ENCODE assay signal across 13 mouse cellular contexts in genomic region chr4:141570004-141570403, GRCm38 (mm10). TPM values are rescaled to one million over a fixed set of nuclear protein-coding genes. Genes with fewer than 3 reads are reported as not detected.
DNase-seq lines count a peak whose midpoint lies in the region; ATAC-seq lines count a peak whose summit lies in the region.
"Had no signal": no experiment of that assay in that cellular context is flagged by ENCODE, and none has a peak within 500 bp of the region (broad histone marks: within the 10 kb centered on the region; RNA-seq: fewer than 3 reads in every experiment).

No protein-coding gene starts in this region.

- H3K9me3 ChIP-seq in liver, embryonic 15.5 days (replicated peaks): no peaks in the 10 kb centered on the region
- no peaks in the 10 kb centered on the region for H3K9me3 ChIP-seq in liver, embryonic 12.5 days (replicated peaks)
- H3K9me3 ChIP-seq: forebrain, embryonic 10.5 days; hindbrain, embryonic 10.5 days; midbrain, embryonic 13.5 days had no signal

- peak; percentile 90 to 94 for DNase-seq in kidney, postnatal 25 days
- DNase-seq in T-cell, adult 2 months (ENCODE audit: low spot score): no peak
- no peak for DNase-seq in layer of hippocampus, adult 8-10 months (ENCODE audit: low spot score in 2 of 2)
- DNase-seq: cerebellum, postnatal 14 days; thymus, postnatal 14 days had no signal

- H3K27ac ChIP-seq in liver, embryonic 15.5 days (replicated peaks): 0 out of 2 replicates have a peak overlapping the region, but pooled peaks have one; percentile 0
- no peak overlapping the region for H3K27ac ChIP-seq in liver, embryonic 12.5 days
- H3K27ac ChIP-seq in brown adipose tissue, adult 24 weeks (replicated peaks; ENCODE audit: low read depth, low read length): peak overlapping the region; percentile 98
- H3K27ac ChIP-seq: forebrain, embryonic 10.5 days; hindbrain, embryonic 10.5 days; midbrain, embryonic 13.5 days had no signal

- H3K27me3 ChIP-seq in liver, embryonic 15.5 days: peaks cover 5% of the 10 kb centered on the region; the same call in 1 of the 2 replicates
- H3K27me3 ChIP-seq in liver, embryonic 12.5 days (replicated peaks): peaks cover 35% of the 10 kb centered on the region; the same call in 1 of the 2 replicates
- H3K27me3 ChIP-seq: midbrain, embryonic 13.5 days had no signal

- no peaks in the 10 kb centered on the region for H3K36me3 ChIP-seq in liver, embryonic 15.5 days (replicated peaks)
- H3K36me3 ChIP-seq in liver, embryonic 12.5 days: no peaks in the 10 kb centered on the region
- H3K36me3 ChIP-seq: forebrain, embryonic 10.5 days; hindbrain, embryonic 10.5 days; midbrain, embryonic 13.5 days had no signal

- H3K4me2 ChIP-seq in liver, embryonic 15.5 days: no peak overlapping the region
- H3K4me2 ChIP-seq in liver, embryonic 12.5 days: no peak overlapping the region
- H3K4me2 ChIP-seq: midbrain, embryonic 13.5 days had no signal

- H3K9ac ChIP-seq in liver, embryonic 15.5 days: no peak overlapping the region
- H3K9ac ChIP-seq in liver, embryonic 12.5 days: no peak overlapping the region
- H3K9ac ChIP-seq: midbrain, embryonic 13.5 days had no signal

- WGBS in liver, embryonic 15.5 days (ENCODE audit: insufficient replicate concordance): 49% methylated on average over 6 of the region's 6 CpGs
- WGBS in liver, embryonic 12.5 days (ENCODE audit: insufficient replicate concordance): 42% methylated on average over 6 of the region's 6 CpGs

- H3K4me1 ChIP-seq in liver, embryonic 15.5 days (replicated peaks): peaks cover 13% of the 10 kb centered on the region
- peaks cover 21% of the 10 kb centered on the region; the same call in 1 of the 2 replicates for H3K4me1 ChIP-seq in liver, embryonic 12.5 days
- H3K4me1 ChIP-seq in brown adipose tissue, adult 24 weeks (ENCODE audit: control insufficient read depth, insufficient read depth, insufficient read length, low read length): peaks cover 28% of the 10 kb centered on the region
- H3K4me1 ChIP-seq: hindbrain, embryonic 10.5 days; midbrain, embryonic 13.5 days had no signal

- H3K4me3 ChIP-seq in liver, embryonic 15.5 days (replicated peaks): no peak overlapping the region
- H3K4me3 ChIP-seq in liver, embryonic 12.5 days: no peak overlapping the region
- H3K4me3 ChIP-seq in brown adipose tissue, adult 24 weeks (ENCODE audit: insufficient read depth, low read depth, low read length): no peak overlapping the region
- H3K4me3 ChIP-seq: forebrain, embryonic 10.5 days; hindbrain, embryonic 10.5 days; midbrain, embryonic 13.5 days had no signal

- peak; percentile 32 for ATAC-seq in liver, embryonic 15.5 days (ENCODE audit: insufficient read depth)
- no peak for ATAC-seq in liver, embryonic 12.5 days
- no peak for ATAC-seq in erythroid progenitor cell, adult 5-6 weeks (replicated peaks; ENCODE audit: low FRiP score, poor library complexity, severe bottlenecking)
- ATAC-seq: activated CD4-positive, CD25-positive, alpha-beta regulatory T cell, adult 4 months; midbrain, embryonic 13.5 days had no signal

RNA-seq across cellular contexts. Expression of gene Spen, which starts 31.6 kb away (rescaled TPM):
- polyA plus RNA-seq in liver, embryonic 15.5 days (2015; fragmentation: Nextera tagmentation; extraction: Ambion mirVana): 4.7 and 5.6 TPM in 2 replicates
- 9.1 and 9.2 TPM in 2 replicates for polyA plus RNA-seq in liver, embryonic 12.5 days (2016; fragmentation: Nextera tagmentation; extraction: Ambion mirVana)
- polyA plus RNA-seq in brown adipose tissue, adult 24 weeks (2012; ENCODE audit: insufficient read depth, insufficient read length, missing spikeins): 9.5 and 15.2 TPM in 2 replicates
- 72.9 and 77.1 TPM in 2 replicates for total RNA-seq in erythroid progenitor cell, adult 5-6 weeks (2015; ENCODE audit: low replicate concordance)
- total RNA-seq in erythroid progenitor cell, adult 5-6 weeks (2017; ENCODE audit: low replicate concordance): 132 and 139 TPM in 2 replicates
- 10 to 100 TPM; 59.2 to 67.9 (median 66.9) TPM for total RNA-seq in layer of hippocampus, adult 8-10 months (2022)

RNA-seq across cellular contexts. Expression of gene Fblim1, which starts 35.9 kb away (rescaled TPM):
- 1.7 and 1.9 TPM in 2 replicates for polyA plus RNA-seq in liver, embryonic 15.5 days (2015; fragmentation: Nextera tagmentation; extraction: Ambion mirVana)
- 4.0 and 5.3 TPM in 2 replicates for polyA plus RNA-seq in liver, embryonic 12.5 days (2016; fragmentation: Nextera tagmentation; extraction: Ambion mirVana)
- 2.1 and 3.6 TPM in 2 replicates for polyA plus RNA-seq in brown adipose tissue, adult 24 weeks (2012; ENCODE audit: insufficient read depth, insufficient read length, missing spikeins)
- total RNA-seq in erythroid progenitor cell, adult 5-6 weeks (2015; ENCODE audit: low replicate concordance): 0.72 and 2.9 TPM in 2 replicates
- total RNA-seq in erythroid progenitor cell, adult 5-6 weeks (2017; ENCODE audit: low replicate concordance): 0.77 TPM in 1 of 2 replicates, not detected in the other
- 1 to 10 TPM in 2 of 4 experiments, under 1 TPM in 2; 0.39 to 4.4 (median 1.9) TPM for total RNA-seq in layer of hippocampus, adult 8-10 months (2022)

RNA-seq across cellular contexts. Expression of gene Tmem82, which starts 48.4 kb away (rescaled TPM):
- polyA plus RNA-seq in liver, embryonic 15.5 days (2015; fragmentation: Nextera tagmentation; extraction: Ambion mirVana): 4.4 and 4.6 TPM in 2 replicates
- 3.2 and 3.6 TPM in 2 replicates for polyA plus RNA-seq in liver, embryonic 12.5 days (2016; fragmentation: Nextera tagmentation; extraction: Ambion mirVana)
- polyA plus RNA-seq in brown adipose tissue, adult 24 weeks (2012; ENCODE audit: insufficient read depth, insufficient read length, missing spikeins): 1.1 TPM in 1 of 2 replicates, not detected in the other
- total RNA-seq in erythroid progenitor cell, adult 5-6 weeks (2015; ENCODE audit: low replicate concordance): not detected in 2 replicates
- not detected in 2 replicates for total RNA-seq in erythroid progenitor cell, adult 5-6 weeks (2017; ENCODE audit: low replicate concordance)
- under 1 TPM; 0.47 to 0.87 (median 0.54) TPM for total RNA-seq in layer of hippocampus, adult 8-10 months (2022)

RNA-seq across cellular contexts. Expression of gene Slc25a34, which starts 53.6 kb away (rescaled TPM):
- 0.07 TPM in 1 of 2 replicates, not detected in the other for polyA plus RNA-seq in liver, embryonic 15.5 days (2015; fragmentation: Nextera tagmentation; extraction: Ambion mirVana)
- polyA plus RNA-seq in liver, embryonic 12.5 days (2016; fragmentation: Nextera tagmentation; extraction: Ambion mirVana): not detected in 2 replicates
- polyA plus RNA-seq in brown adipose tissue, adult 24 weeks (2012; ENCODE audit: insufficient read depth, insufficient read length, missing spikeins): 4.5 and 12.7 TPM in 2 replicates
- total RNA-seq in erythroid progenitor cell, adult 5-6 weeks (2015; ENCODE audit: low replicate concordance): not detected in 2 replicates
- not detected in 2 replicates for total RNA-seq in erythroid progenitor cell, adult 5-6 weeks (2017; ENCODE audit: low replicate concordance)
- total RNA-seq in layer of hippocampus, adult 8-10 months (2022): 1 to 10 TPM; 2.9 to 4.5 (median 3.8) TPM
- polyA plus RNA-seq: activated CD4-positive, CD25-positive, alpha-beta regulatory T cell, adult 4 months; forebrain, embryonic 10.5 days had no signal

Comparison
In these comparisons a context has a peak if more than half of its experiments do, and no peak if none do; other contexts are left out.
1. DNase-seq: peak in kidney, postnatal 25 days (2 of 2); none in T-cell, adult 2 months (single experiment) and layer of hippocampus, adult 8-10 months (0 of 2).